Mouse (Mus musculus): ENCODE results near the gene Snn. TPM values are rescaled to one million over a fixed set of nuclear protein-coding genes. Genes with fewer than 3 reads are reported as not detected.

Snn gene
- polyA plus RNA-seq, 1 experiment: 71.2 TPM

- Histone ChIP-seq H3K36me3 (ENCODE audit: control insufficient read depth, insufficient read depth, low read length) (no peaks in the 10 kb centered on the region; the same call in 1 of the 2 replicates), H3K27me3 (replicated peaks; ENCODE audit: control insufficient read depth, insufficient read depth, low read length) (no peaks in the 10 kb centered on the region), H3K4me3 (ENCODE audit: insufficient read depth, low read depth, low read length) (no peak overlapping the region), H3K27ac (ENCODE audit: insufficient read depth, low read depth, low read length) (peak overlapping the region; percentile 90), H3K4me1 (ENCODE audit: control insufficient read depth, insufficient read depth, low read length) (peaks cover 46% of the 10 kb centered on the region)
- peak; percentile 93 for DNase-seq
- 46% methylated on average over 7 of the region's 7 CpGs for WGBS
- TF ChIP-seq CTCF (conservative IDR thresholded peaks at IDR 0.05; ENCODE audit: insufficient read depth, insufficient read length, low read depth, low read length): no peak
- TF ChIP-seq POLR2A (IDR thresholded peaks at IDR 0.05; ENCODE audit: low read depth, low read length): no peak
These were observed 9.1 kb downstream of the Snn start for GRCm38 (mm10) chr16:11069710-11070420.

GRCm38 (mm10) chr16:11071176-11071575 is 10.4 kb downstream of the Snn start:
- WGBS: 52% methylated on average over 5 of the region's 5 CpGs
- Histone ChIP-seq H3K4me1 (ENCODE audit: control insufficient read depth, insufficient read depth, low read length) (peaks cover 41% of the 10 kb centered on the region), H3K27ac (ENCODE audit: insufficient read depth, low read depth, low read length) (peak overlapping the region; percentile 40; the same call in 1 of the 2 replicates), H3K27me3 (replicated peaks; ENCODE audit: control insufficient read depth, insufficient read depth, low read length) (no peaks in the 10 kb centered on the region), H3K36me3 (ENCODE audit: control insufficient read depth, insufficient read depth, low read length) (peaks cover 2% of the 10 kb centered on the region; the same call in 1 of the 2 replicates), H3K4me3 (ENCODE audit: insufficient read depth, low read depth, low read length) (no peak overlapping the region)
- peak; percentile 65 for DNase-seq
- no peak for TF ChIP-seq CTCF (conservative IDR thresholded peaks at IDR 0.05; ENCODE audit: insufficient read depth, insufficient read length, low read depth, low read length)
- TF ChIP-seq POLR2A (IDR thresholded peaks at IDR 0.05; ENCODE audit: low read depth, low read length): no peak

DNA sequence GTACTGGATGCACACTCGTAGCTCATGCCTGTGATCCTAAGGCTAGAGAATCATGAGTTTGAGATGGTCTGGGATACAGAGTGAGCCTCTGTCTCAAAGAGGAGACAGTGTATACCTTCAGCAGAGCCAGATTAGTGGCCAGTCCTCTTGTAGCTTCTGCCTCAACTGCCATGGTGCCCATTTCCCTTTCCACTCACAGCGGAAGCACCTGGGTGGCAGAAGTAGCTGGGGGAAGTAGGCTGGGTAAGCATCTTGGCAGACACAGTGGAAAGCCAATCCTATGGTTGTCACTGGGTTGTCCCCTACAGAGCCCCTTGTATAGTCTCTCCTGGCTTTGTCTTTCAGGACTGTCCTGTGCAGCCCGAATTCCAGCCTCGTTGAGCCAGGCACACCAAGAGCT is 11.1 kb downstream of the Snn start:
- no peak overlapping the region for H3K4me3 ChIP-seq (ENCODE audit: insufficient read depth, low read depth, low read length)
- TF ChIP-seq CTCF (conservative IDR thresholded peaks at IDR 0.05; ENCODE audit: insufficient read depth, insufficient read length, low read depth, low read length): no peak
- WGBS: 86% methylated on average over 4 of the region's 4 CpGs
- H3K36me3 ChIP-seq (ENCODE audit: control insufficient read depth, insufficient read depth, low read length): peaks cover 2% of the 10 kb centered on the region; the same call in 1 of the 2 replicates
- H3K27ac ChIP-seq (ENCODE audit: insufficient read depth, low read depth, low read length): no peak overlapping the region
- no peak for DNase-seq
- H3K4me1 ChIP-seq (ENCODE audit: control insufficient read depth, insufficient read depth, low read length): peaks cover 41% of the 10 kb centered on the region
- H3K27me3 ChIP-seq (replicated peaks; ENCODE audit: control insufficient read depth, insufficient read depth, low read length): no peaks in the 10 kb centered on the region

- no peak for DNase-seq
- Histone ChIP-seq H3K36me3 (ENCODE audit: control insufficient read depth, insufficient read depth, low read length) (peaks cover 2% of the 10 kb centered on the region; the same call in 1 of the 2 replicates), H3K4me3 (ENCODE audit: insufficient read depth, low read depth, low read length) (no peak overlapping the region), H3K4me1 (ENCODE audit: control insufficient read depth, insufficient read depth, low read length) (peaks cover 41% of the 10 kb centered on the region), H3K27ac (ENCODE audit: insufficient read depth, low read depth, low read length) (no peak overlapping the region), H3K27me3 (replicated peaks; ENCODE audit: control insufficient read depth, insufficient read depth, low read length) (no peaks in the 10 kb centered on the region)
- no peak for TF ChIP-seq POLR2A (IDR thresholded peaks at IDR 0.05; ENCODE audit: low read depth, low read length)
- TF ChIP-seq CTCF (conservative IDR thresholded peaks at IDR 0.05; ENCODE audit: insufficient read depth, insufficient read length, low read depth, low read length): no peak
- WGBS: 86% methylated on average over 8 of the region's 8 CpGs
These were observed 11.7 kb downstream of the Snn start for GRCm38 (mm10) chr16:11072454-11072853.

GRCm38 (mm10) chr16:11073060-11073459 is 12.3 kb downstream of the Snn start:
- Histone ChIP-seq H3K27me3 (replicated peaks; ENCODE audit: control insufficient read depth, insufficient read depth, low read length) (no peaks in the 10 kb centered on the region), H3K4me1 (ENCODE audit: control insufficient read depth, insufficient read depth, low read length) (peaks cover 35% of the 10 kb centered on the region), H3K4me3 (ENCODE audit: insufficient read depth, low read depth, low read length) (no peak overlapping the region), H3K27ac (ENCODE audit: insufficient read depth, low read depth, low read length) (no peak overlapping the region), H3K36me3 (ENCODE audit: control insufficient read depth, insufficient read depth, low read length) (peaks cover 2% of the 10 kb centered on the region; the same call in 1 of the 2 replicates)
- WGBS: 61% methylated on average over 6 of the region's 6 CpGs
- TF ChIP-seq POLR2A (IDR thresholded peaks at IDR 0.05; ENCODE audit: low read depth, low read length) (no peak), CTCF (conservative IDR thresholded peaks at IDR 0.05; ENCODE audit: insufficient read depth, insufficient read length, low read depth, low read length) (no peak)
- DNase-seq: peak; percentile 44

DNA sequence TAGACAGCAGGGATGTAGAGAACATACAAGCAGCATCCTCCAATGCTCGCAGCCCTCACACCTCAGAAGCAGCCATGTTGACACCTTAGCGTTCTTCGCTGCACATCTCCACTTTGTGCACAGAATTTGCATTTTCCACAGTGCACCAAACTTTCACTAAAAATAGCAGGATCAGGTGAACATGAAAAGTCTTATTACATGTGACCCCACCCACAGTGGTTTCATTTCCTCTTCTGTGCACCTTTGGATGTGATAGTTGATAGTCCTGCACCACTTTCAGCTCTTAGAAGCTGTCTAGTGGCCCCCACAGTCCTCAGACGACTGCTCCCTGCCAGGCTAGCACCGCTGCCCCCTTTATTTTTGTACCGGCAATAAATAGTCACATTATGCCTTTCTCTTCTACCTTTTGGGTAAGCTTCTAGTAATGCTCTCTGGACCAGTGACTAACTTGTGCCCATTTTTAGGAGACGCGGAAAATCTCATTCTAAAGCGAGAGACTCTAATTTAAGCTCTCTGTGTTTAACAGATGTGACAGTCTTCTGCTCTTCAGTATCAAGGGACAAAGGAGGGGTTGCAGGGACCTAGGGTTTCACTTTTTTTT is 17.0 kb downstream of the Snn start:
- Histone ChIP-seq H3K27me3 (replicated peaks; ENCODE audit: control insufficient read depth, insufficient read depth, low read length) (no peaks in the 10 kb centered on the region), H3K27ac (ENCODE audit: insufficient read depth, low read depth, low read length) (no peak overlapping the region), H3K4me3 (ENCODE audit: insufficient read depth, low read depth, low read length) (no peak overlapping the region), H3K4me1 (ENCODE audit: control insufficient read depth, insufficient read depth, low read length) (0 out of 2 replicates have a peak, but pooled peaks cover 3% of the 10 kb centered on the region), H3K36me3 (ENCODE audit: control insufficient read depth, insufficient read depth, low read length) (peaks cover 4% of the 10 kb centered on the region)
- no peak for DNase-seq
- TF ChIP-seq CTCF (conservative IDR thresholded peaks at IDR 0.05; ENCODE audit: insufficient read depth, insufficient read length, low read depth, low read length) (no peak), POLR2A (IDR thresholded peaks at IDR 0.05; ENCODE audit: low read depth, low read length) (no peak)
- WGBS: 89% methylated on average over 9 of the region's 9 CpGs

DNA sequence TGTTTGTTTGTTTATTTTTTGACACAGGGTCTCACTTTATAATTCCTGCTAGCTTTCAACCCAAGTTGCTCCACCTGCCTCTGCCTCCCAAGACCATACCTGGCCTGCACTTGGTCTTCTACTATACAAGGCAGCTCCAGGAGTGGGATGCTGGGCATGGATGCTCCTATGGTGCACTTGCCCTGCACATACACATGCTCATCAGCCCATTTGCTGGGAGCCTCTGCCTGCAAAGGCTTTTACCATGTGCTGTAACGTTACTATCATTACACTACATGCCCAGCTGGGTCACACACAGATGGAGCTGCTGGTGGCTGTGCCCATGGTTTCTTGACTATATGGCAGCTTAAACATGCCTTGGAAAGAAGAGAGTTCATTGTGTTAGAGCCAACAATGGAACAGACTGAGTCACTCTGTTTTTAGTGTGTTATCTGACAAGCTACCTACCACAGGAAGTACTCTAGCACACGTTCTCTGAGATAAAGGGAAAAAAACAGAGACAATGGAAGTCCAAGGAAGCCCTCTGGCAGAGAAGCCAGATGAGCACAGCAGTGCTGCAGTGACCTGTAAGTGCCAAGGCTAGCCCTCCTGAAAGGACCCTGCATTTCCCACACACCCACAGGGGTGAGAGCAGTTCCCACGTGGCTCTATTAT is 17.6 kb downstream of the Snn start:
- Histone ChIP-seq H3K27me3 (replicated peaks; ENCODE audit: control insufficient read depth, insufficient read depth, low read length) (no peaks in the 10 kb centered on the region), H3K36me3 (ENCODE audit: control insufficient read depth, insufficient read depth, low read length) (peaks cover 6% of the 10 kb centered on the region), H3K4me1 (ENCODE audit: control insufficient read depth, insufficient read depth, low read length) (no peaks in the 10 kb centered on the region), H3K27ac (ENCODE audit: insufficient read depth, low read depth, low read length) (no peak overlapping the region), H3K4me3 (ENCODE audit: insufficient read depth, low read depth, low read length) (no peak overlapping the region)
- 67% methylated on average over 3 of the region's 3 CpGs for WGBS
- DNase-seq: no peak
- TF ChIP-seq CTCF (conservative IDR thresholded peaks at IDR 0.05; ENCODE audit: insufficient read depth, insufficient read length, low read depth, low read length) (no peak), POLR2A (IDR thresholded peaks at IDR 0.05; ENCODE audit: low read depth, low read length) (no peak)

Data from kidney, adult 2 months (tissue).